8 mouse cellular contexts compared by ENCODE assay signal in genomic region chr5:21640961-21641360, GRCm38 (mm10). TPM values are rescaled to one million over a fixed set of nuclear protein-coding genes. Genes with fewer than 3 reads are reported as not detected.
DNase-seq lines count a peak whose midpoint lies in the region; ATAC-seq and TF ChIP-seq lines count a peak whose summit lies in the region.

No protein-coding gene starts in this region.

- TF ChIP-seq POLR2A in cerebellum, adult 2 months (IDR thresholded peaks at IDR 0.05; ENCODE audit: borderline replicate concordance, insufficient read depth, low read length) = no peak

- ATAC-seq in CD4-positive, CD25-positive, alpha-beta regulatory T cell, adult 4 months = no peak
- no peak for ATAC-seq in kidney, postnatal 0 days (replicated peaks; ENCODE audit: low FRiP score, low read depth)

- no peak overlapping the region for H3K4me2 ChIP-seq in kidney, postnatal 0 days (ENCODE audit: low read length)

- peak; percentile 77 for DNase-seq in CD4-positive, CD25-positive, alpha-beta regulatory T cell, adult 2 months (ENCODE audit: low read depth, low spot score)
- DNase-seq in kidney, postnatal 0 days (ENCODE audit: low spot score) = peak; percentile 64
- DNase-seq in kidney, adult 11 months = no peak
- DNase-seq in cerebellum, adult 2 months = peak; percentile 27 to 56
- DNase-seq in kidney, postnatal 10 days = peak; percentile 66
- DNase-seq in mesoderm, embryonic 11.5 days (ENCODE audit: low read depth, low spot score) = peak; percentile 37
- peak; percentile 58 for DNase-seq in thymus, postnatal 25 days

- no peaks in the 10 kb centered on the region for H3K9me3 ChIP-seq in kidney, postnatal 0 days (replicated peaks; ENCODE audit: low read length)

- H3K36me3 ChIP-seq in kidney, postnatal 0 days (ENCODE audit: insufficient read depth, low read length) = no peaks in the 10 kb centered on the region

- no peak overlapping the region for H3K9ac ChIP-seq in kidney, postnatal 0 days (ENCODE audit: low read depth, low read length)

- no peaks in the 10 kb centered on the region for H3K27me3 ChIP-seq in kidney, postnatal 0 days (ENCODE audit: insufficient read depth, low read length)
- no peaks in the 10 kb centered on the region for H3K27me3 ChIP-seq in cerebellum, adult 2 months (ENCODE audit: control insufficient read depth, insufficient read depth, low read length)

- WGBS in kidney, postnatal 0 days = 0% methylated on average over 1 of the region's 1 CpGs
- 0% methylated on average over 1 of the region's 1 CpGs for WGBS in cerebellum, adult 2 months

- no peaks in the 10 kb centered on the region for H3K4me1 ChIP-seq in kidney, postnatal 0 days (replicated peaks; ENCODE audit: insufficient read depth, low read length)
- H3K4me1 ChIP-seq in cerebellum, adult 2 months (ENCODE audit: control insufficient read depth, insufficient read depth, low read length) = no peaks in the 10 kb centered on the region

- H3K4me3 ChIP-seq in kidney, postnatal 0 days (replicated peaks; ENCODE audit: low read depth, low read length) = no peak overlapping the region
- no peak overlapping the region for H3K4me3 ChIP-seq in cerebellum, adult 2 months (replicated peaks; ENCODE audit: insufficient read depth, low read depth, low read length)

- H3K27ac ChIP-seq in kidney, postnatal 0 days = no peak overlapping the region
- no peak overlapping the region for H3K27ac ChIP-seq in cerebellum, adult 2 months (ENCODE audit: insufficient read depth, low read length)

- TF ChIP-seq CTCF in kidney, postnatal 0 days (IDR thresholded peaks at IDR 0.05; ENCODE audit: low read depth) = peak; percentile 79
- TF ChIP-seq CTCF in cerebellum, adult 2 months (IDR thresholded peaks at IDR 0.05; ENCODE audit: borderline replicate concordance, insufficient read depth, low read depth, low read length) = peak; percentile 62; the same call in 1 of the 2 replicates

RNA-seq across cellular contexts. Expression of gene Fbxl13, which starts 4.5 kb away (rescaled TPM):
- polyA plus RNA-seq in CD4-positive, CD25-positive, alpha-beta regulatory T cell, adult 4 months (2017; shearing (Covaris generic)) = not detected
- polyA plus RNA-seq in kidney, postnatal 0 days (2015; fragmentation: Nextera tagmentation; extraction: Ambion mirVana) = 0.32 and 0.46 TPM in 2 replicates
- 0.21 and 0.30 TPM in 2 replicates for polyA plus RNA-seq in cerebellum, adult 2 months (2012; rRNA removed)

RNA-seq across cellular contexts. Expression of gene Armc10, which starts 4.7 kb away (rescaled TPM):
- polyA plus RNA-seq in CD4-positive, CD25-positive, alpha-beta regulatory T cell, adult 4 months (2017; shearing (Covaris generic)) = 10 to 100 TPM; 35.9 to 38.0 TPM
- polyA plus RNA-seq in kidney, postnatal 0 days (2015; fragmentation: Nextera tagmentation; extraction: Ambion mirVana) = 43.7 and 44.2 TPM in 2 replicates
- 17.3 and 17.9 TPM in 2 replicates for polyA plus RNA-seq in cerebellum, adult 2 months (2012; rRNA removed)
